Mouse (Mus musculus): ENCODE data around the gene Lepr.

Lepr gene

DNA sequence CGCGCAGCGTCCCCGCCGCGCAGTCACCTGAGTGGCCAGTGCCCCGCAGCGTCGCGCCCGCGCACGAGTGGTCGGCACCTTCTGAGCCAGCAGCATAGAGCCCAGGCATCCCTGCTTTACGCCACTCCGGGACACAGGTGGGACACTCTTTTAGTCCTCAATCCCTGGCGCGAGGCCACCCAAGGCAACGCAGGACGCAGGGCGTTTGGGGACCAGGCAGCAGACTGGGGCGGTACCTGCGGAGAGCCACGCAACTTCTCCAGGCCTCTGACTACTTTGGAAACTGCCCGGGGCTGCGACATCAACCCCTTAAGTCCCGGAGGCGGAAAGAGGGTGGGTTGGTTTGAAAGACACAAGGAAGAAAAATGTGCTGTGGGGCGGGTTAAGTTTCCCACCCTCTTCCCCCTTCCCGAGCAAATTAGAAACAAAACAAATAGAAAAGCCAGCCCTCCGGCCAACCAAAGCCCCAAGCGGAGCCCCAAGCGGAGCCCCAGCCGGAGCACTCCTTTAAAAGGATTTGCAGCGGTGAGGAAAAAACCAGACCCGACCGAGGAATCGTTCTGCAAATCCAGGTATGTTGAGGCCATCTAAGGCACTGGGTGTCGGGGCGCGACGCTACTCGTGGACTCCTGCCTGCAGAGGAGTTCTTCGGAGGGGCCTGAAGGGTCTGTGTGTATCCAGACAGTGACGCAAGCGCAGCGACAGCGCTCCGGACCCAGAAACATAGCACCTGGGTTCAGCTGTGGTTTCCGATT, at the start of gene Lepr:
Gene Lepr (plus strand): TSS at position 38 of the 755 bp plus-strand sequence.
- DNase-seq (ENCODE audit: low spot score): no peak

DNA sequence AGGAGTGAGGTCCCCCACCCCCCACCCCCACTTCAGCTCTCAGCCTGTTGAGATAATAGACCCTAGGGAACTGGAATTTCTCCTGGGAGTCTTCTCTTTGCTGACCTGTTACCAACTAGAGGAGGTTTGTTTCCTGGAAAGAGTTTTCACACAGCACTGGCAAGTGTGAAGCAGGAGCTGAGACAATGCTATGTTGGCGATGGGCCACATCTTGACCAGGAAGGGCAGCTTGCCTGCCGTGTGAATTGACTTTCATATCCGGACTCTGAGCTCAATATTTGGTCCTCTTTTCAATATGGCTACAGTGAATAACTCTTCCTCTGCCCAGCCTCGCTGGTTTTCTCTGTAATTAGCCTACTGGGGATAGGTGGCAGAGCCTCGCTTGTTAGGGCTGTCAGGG, 48.0 kb upstream of the Lepr start:
- DNase-seq (ENCODE audit: low spot score): no peak

DNA sequence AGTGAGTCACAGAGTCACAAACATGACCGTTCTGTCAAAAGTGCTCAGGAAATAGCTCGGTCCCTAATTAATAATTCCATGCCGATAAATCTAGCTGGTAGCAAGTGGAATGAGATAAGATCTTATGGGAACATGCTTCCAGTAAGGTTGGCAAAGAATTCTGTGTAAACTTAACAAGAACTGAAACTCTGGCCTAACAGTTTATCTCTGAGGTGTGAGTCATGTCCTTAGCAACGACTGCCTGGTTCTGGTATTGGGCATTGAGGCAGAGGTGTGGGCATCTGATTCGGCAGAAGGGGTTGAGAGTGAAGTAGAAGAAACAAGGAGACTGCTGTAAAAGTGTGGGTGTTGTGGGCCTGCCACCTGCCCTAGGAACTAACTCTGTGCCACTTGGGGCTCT, 47.4 kb upstream of the Lepr start:
- DNase-seq (ENCODE audit: low spot score): no peak

DNA sequence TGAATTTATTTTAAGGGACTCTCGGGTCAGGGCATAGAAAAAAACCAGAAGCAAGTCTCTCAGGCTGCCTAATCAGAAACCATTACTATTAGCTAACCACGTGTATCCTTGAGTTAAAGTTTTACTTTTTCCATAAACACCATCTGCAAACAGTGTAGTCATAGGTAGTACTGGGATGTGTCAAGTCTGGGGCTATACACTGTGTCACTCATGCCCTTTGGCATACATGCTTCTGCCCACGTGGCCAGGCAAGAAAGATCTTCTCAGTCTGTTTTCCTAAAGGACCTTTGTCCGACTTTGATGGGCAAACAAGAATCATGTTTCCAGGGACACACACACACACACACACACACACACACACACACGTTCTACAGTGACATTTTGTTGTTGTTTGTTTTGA, 42.4 kb upstream of the Lepr start:
- DNase-seq (ENCODE audit: low spot score): no peak

DNA sequence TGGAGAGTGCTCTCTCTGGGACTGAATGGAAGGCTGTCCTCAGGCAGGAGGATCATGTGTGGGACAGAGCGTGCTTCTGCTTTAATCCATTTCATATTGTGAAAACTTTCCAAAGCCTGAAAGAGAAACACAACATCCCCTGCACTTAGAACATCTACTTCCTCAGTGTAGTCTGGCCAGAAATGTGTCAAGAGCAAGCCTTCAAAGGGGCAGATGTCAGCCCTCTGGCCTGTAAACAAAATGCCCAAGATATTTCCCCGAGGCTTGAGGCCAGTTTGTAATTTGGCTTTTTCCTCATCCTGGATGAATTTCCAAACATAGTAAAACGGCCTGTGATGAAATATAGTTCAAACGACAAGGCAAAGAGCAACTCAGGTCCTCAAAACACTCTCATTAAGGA, 41.5 kb upstream of the Lepr start:
- DNase-seq (ENCODE audit: low spot score): no peak

DNA sequence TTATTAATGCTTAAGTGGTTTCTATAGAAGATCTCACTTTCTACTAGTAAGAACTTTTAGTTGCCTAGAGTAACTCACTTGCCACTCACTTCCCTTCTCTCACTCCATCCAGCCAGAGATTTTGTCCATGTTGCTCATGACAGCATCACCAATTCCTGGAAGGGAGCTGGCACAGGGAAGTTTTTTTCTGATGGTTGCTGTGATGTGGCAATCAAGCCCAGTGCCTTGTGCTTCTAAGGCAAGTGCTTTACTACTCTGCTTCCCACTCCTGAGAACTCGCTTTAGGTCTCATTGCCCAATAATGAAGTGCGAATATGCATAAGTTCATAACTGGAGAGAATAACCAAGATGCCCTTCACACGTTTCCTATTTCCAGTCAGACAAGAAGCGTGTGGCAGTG, 34.6 kb upstream of the Lepr start:
- DNase-seq (ENCODE audit: low spot score): no peak

DNA sequence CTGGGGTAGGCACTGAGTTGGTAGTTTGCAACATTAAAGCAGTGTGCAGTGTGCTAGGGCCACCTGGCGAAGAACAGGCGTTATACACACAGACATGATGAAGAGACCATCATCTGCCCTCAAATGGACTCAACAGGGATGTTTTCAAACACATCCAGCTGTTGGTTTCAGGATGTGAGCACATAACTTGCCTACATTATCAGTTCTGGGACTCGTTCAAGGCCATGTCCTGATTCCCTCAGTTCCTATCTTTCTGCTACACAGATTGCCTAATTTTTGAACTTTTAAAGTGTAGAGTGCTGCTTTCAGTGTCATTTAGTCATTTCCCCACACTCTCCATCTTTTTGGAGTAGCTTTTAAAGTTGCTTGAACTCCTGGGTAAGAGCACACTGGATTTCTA, 34.1 kb upstream of the Lepr start:
- no peak for DNase-seq (ENCODE audit: low spot score)

DNA sequence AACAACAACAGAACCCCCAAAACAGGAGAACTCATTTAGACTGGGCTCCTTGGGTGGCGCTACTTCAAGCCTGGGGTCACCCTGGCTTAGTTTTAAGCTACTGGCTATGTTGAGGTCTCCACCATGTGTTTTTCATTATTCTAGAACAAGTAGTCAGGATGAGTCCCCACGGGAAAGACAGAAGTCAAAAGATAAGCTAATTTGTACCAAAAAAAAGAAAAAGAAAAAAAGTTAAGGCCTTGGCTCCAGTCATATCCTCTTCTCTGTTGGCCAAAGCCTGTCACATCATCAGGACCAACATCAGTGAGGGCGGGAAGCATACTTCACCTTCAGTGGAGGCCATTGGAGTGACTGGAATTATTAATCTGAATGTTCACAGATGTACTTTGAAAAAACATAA, 32.4 kb upstream of the Lepr start:
- no peak for DNase-seq (ENCODE audit: low spot score)

DNA sequence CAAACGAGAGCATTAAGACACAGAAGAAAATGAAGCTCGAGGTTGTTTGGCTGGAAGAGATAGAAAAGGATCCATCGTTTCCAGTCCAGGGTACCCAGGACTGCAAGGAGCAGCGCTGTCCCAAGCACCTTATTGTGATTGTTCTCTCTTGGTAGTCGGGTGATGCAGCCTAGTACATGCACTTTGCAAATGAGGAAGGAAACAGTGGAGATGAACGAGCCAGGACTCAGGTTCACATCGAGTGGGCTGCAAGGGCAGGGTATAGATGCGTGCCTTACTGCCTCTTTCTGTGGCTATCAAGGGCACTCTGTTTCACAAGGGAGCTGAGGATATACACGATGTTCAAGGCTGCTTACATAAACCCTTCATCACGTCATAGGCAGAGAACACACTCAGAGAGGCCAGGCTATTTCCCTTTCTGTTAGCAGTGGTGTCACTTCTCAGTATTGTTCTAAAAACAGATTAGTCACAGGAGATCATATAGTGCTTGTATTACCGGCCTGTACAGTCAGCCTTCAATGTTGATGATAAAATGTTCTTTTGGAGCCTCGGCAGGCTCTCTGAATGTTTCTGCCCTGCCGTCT, 30.9 kb upstream of the Lepr start:
- no peak for DNase-seq (ENCODE audit: low spot score)

DNA sequence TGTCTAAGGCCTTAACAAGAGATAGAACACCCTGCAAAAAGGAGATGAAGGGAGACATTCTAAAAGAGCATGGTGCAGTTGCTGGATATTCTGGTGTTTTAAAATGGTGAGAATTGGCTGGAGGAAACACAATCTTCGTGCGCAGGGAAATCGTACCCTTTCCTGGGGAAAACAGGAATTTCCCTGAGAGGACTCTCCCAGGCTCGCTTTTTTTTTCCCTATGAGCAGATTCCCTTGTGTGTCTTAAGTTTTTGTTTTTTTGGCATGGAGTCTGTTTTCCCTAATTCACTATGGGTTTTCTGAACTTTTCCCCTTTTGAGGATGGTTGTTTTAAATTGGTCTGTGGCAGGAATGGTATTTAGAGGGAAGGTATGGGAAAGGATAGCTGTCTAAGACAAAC, 28.0 kb upstream of the Lepr start:
- no peak for DNase-seq (ENCODE audit: low spot score)

DNA sequence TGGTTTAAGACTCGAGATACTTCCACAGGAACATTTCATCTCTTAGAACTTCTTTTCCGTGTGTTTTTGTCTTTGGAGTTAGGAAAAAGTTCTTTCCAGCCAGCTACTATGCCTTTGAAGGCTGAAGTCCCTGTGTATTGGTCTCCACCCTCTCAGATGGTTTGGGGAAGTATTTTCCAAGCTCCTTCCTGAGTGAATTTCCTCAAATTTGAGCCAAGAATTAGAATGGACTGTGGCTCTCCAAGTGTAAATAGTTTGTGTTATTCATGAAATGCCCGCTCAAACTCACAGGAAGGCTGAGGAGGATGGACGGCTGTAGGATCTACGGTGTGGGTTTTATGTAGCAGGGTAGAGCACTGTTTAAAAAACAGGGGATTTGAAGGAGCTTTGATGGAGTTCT, 27.6 kb upstream of the Lepr start:
- no peak for DNase-seq (ENCODE audit: low spot score)

DNA sequence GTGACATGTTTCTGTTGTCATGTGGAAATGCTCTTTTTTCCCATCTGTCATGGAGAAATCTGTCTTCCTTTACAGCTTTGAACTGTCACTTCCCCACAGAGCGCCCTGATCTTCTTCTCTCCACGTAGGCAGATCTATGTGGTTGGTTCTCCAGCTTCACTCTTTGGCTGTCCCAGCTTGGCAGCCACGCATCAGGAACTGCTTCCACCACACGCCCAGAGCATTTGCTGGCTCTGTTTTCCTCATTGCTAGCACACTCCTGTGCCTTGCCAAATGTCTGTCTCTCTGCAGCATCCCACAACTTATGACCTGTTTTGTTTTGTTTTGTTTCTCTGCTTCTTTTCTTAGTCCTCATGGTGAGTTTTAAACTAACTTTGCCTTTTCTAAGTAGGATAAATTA, 24.3 kb upstream of the Lepr start:
- DNase-seq (ENCODE audit: low spot score): no peak

DNA sequence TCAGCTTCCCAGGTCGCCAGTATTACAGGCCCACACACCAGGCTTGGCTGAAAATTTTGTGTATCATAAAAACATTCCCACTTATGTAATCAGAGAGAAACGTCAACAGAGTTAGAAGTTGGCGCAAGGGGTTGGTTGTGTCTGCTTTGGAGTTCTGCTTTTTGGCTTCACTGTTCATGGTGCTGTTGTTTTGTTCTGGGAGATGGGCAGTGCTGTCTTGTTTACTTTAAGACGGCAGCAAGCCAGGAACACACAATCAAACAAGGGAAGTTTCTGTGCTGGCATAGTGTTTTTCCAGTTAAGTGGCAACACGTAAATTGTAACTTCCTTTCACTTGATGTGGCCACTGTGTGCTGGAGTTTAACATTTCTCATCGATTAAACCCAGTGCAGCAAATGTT, 22.7 kb upstream of the Lepr start:
- DNase-seq (ENCODE audit: low spot score): no peak

DNA sequence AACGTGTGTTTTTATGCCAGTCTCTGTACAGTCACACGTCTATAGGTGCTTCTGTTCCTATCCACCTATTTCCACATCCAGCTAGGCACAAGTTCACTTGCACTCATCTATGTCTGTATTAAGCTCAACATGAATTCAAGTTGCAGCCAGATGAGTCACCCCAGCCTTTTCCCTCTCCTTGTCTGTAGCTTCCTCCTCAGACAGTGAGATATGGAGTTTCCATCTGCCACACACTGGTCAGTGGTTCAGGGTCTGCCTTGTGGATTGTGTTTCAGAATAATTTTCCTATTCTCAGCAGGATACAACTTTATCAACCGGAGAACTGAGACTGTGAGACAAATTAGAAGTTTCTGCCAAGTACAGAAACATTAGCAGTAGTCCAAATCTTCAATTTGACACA, 20.0 kb upstream of the Lepr start:
- no peak for DNase-seq (ENCODE audit: low spot score)

DNA sequence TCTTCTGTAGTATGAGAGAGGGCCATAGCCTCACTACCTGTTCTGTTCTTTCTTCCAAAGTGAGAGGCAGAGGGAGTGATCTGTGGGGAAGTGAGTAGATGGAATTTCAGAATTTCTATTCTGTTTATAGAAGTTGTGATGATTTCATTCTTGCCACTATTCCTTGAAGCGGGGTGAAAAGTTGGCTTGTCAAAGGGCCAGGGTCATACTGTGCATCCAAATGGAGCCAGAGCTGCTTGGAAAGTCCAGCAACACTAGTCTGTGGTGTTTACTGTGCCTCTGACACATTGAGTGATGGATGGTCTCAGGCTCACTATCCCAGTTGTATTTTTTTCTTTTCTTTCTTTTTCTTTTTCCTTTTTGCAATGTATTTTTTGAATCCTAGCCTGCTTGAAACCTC, 17.8 kb upstream of the Lepr start:
- no peak for DNase-seq (ENCODE audit: low spot score)

DNA sequence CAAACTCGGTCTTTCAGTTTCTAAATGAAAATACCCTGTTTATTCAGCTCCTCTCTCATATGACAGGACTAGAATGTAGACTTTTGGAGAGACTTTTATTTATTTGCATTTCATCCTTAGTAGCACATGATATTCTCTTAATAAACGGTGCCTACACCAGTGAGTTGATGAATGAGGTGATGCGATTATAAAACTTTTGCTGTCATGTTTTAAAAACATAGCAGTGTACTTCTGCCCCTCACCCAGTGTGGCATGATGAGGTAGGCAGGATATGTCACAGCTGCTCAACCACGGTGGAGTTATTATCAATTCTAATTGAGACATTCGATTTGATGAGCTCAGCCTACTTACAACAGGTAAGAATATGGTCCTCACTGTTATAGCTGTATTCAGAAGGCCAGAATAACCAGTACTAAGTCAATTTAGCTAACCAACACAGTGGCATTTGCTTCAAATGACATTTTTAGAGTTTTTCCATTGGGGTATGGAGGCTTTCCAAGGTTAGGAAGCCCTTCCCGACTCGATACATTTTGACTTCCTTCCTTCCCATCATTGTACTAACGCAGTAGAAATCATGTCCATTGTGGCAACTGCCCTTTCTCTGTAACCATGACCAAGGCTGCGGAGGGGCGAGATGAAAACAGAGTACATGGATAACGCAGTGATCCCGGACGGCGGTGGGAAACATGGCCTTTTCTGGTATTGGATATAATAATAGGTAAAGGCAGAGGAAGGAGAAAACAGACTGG, 16.1 kb upstream of the Lepr start:
- no peak for DNase-seq (ENCODE audit: low spot score)

DNA sequence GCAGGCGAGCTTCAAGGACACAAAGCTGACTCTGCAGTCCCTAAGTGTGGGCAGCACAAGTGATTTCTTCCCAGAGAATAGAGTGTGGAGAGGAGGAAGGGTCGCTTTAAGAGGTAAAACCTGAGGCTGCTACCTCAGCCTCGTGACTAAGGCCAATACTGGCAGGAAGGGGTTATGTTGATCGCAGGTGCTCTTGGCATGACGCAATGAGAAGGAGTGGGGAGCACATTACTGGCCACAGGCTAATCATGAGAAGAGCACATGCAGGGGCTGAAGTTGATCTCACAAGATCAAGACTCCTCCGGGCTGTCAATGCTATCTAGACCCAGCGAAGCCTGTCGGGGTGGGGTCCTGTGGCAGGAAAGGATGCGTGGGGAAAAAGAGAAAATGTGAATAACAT, 11.9 kb upstream of the Lepr start:
- no peak for DNase-seq (ENCODE audit: low spot score)

DNA sequence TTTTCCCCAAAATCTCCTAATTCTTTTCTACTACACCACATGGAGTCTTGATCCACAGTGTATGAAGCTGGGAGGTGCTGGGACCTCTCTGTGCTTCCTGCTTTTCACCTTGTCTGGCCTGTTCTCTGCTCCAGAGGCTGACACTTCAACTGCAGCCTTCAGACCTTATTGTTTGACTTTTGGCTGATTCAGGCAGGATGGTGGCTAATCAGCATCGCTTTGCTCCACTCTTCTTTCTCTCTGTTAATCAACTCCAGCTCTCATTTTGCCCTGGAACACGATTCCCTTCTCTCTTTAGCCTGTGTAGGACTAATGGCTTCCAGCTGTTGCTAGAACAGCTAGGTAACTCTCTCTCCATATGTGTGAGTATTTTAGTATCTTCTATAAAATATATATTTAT, 10.0 kb upstream of the Lepr start:
- no peak for DNase-seq (ENCODE audit: low spot score)

DNA sequence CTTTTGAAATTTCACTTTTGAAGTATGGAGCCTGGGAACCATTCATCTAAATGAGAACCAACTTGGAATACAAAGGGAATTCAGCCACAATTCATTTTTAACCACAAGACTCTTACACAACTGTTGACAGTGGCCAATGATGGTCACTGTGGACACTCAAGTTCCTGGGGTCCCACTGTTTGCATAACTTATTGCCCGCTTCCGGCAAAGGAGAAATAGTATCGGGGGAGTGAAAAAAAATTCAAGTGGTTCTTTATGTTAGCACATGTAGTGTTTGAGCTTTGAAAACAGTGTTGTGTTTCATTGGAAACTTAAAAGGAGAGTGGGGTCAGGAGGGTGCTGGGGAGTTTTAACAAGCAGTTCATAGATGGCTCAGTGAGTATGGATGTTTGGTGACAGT, 9.3 kb upstream of the Lepr start:
- DNase-seq (ENCODE audit: low spot score): no peak

DNA sequence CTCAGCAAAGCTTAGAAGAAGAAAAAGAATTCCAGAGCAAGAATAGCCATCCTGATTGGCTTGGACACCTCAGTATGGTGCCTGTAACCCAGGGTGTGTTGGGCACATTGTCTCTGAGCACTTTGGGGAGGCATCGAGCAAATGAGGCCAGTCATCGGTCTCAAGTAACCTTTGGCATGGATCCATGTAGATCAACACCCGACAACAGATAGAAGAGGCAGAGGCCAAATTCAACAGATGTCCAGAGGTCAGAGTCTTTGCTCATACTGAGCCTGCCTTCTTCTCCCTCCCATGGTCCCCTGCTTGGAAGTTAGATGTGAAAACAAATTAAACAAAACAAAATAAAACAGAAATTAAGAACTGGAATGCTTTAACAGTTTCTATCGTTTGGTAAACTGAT, 6.8 kb upstream of the Lepr start:
- DNase-seq (ENCODE audit: low spot score): no peak

DNA sequence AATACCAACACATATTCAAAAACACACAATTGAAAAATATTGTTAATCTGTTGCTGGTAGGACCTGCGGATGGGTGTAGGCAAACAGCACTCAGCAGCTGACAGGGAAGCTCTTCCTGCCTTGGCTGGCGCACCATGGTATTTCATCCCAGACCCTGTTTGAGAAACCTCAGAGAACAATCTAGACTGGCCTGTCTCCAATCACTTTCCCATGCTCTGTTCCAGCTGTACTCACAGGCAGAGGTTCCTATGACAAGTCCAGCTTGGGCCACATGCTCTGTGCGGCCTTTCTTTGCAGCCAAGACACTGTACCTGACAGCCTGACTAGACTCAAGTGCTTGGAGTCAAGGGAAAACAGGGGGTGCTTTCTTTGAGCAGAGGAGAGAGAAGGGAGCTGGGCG, 6.1 kb upstream of the Lepr start:
- DNase-seq (ENCODE audit: low spot score): no peak

DNA sequence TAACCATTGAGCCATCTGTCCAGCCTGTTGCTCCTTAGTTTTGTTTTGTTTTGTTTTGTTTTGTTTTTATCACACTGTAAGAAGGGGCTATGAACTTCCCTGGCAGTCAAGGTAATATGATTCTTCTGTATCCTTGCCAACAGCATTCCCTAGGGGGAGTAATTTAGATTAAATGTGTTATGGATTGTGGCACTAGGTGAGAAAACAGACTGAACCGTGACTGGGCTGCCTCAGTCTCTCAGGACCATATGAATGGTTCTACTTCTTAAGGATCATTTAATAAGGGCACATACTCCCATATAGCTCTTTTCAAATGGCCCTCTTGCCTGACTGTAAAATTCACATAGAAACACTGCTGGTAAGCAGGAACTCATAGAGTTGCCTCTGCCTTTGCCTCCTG, 4.6 kb upstream of the Lepr start:
- DNase-seq (ENCODE audit: low spot score): no peak

DNA sequence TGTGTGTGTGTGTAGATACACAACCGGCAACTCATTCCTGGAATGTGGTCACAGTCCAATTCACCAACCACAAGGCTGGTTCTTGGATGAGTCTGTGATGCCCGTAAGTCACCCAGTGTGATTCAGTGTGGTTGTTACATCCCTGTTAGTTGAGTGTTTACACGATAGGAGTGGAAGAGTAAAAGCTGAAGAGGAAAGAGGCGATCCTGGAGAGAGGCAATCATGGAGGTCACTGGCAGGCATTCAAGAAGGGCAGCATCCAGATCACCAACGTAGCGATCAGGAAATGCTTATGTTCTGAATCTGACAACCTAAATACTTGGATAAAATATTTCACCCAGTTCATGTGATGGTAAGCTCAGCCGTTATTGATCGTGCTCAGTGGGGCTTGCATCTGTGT, 1.9 kb upstream of the Lepr start:
- DNase-seq (ENCODE audit: low spot score): no peak

DNA sequence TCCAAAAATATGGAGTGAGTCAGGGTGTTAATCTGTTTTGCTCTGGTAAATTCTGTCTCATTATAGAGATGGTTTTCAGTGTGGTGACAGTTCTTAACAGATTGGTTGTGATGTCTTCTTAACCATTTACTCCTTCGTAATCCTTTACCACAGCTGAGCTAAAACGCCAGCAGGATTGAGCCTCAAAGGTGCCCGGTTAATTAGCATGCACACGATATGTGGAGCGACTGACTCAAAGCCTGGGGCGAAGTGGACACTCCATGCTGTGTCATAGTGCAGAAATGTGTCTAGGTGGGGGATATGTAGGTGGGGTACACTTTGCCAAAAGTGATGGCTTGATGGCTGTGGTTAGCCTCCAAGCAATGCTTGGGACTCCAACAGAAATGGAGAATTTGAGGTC, 1.4 kb upstream of the Lepr start:
- DNase-seq (ENCODE audit: low spot score): no peak
